Mouse (Mus musculus) layer of hippocampus, postnatal 14 days (tissue): Measurements from ENCODE around the gene Camkv. TPM values are rescaled to one million over a fixed set of nuclear protein-coding genes. Genes with fewer than 3 reads are reported as not detected.

Experiments
- DNase-seq, 2 experiments: peaks; one replicate each; pipeline ENCODE4 v3.0.0; 2021 to 2022; ENCODE audit warnings: low spot score in 2 of 2, mixed read lengths in 1 of 2
- total RNA-seq, 2 experiments: library from RNA; stranded (reverse); gene quantifications; 2 replicates each; pipeline ENCODE4 v1.2.3; 2021

Camkv gene
- total RNA-seq, 2 experiments from 2014 or later, result 497 to 516 TPM

- DNase-seq, result peak; percentile 78
These were observed 50.0 kb downstream of the Camkv start, which contains the start of gene Inka1 for GRCm38 (mm10) chr9:107985131-107986119. Inka1 (minus strand) TSS chr9:107985879.

GRCm38 (mm10) chr9:107986376-107986775 lies 50.9 kb downstream of the Camkv start:
- DNase-seq, result peak; percentile 73 to 79

DNA sequence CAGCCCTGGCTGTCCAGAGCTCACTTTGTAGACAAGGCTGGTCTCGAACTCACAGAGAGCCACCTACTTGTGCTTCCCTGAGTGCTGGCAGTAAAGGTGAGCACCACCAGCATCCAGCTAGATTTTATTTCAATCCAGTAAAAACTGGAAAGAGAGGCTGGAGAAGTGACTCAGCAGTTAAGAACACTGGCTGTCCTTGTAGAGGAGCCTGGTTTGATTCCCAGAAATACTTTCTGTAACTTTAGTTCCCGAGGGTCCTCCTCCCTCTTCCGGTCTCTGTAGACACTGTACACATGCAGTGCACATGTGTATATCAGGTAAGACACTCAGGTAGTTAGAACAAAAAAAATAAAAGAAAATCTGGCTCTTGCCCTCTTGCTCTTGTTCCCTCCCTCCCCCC lies 52.5 kb downstream of the Camkv start:
- DNase-seq, result no peak

DNA sequence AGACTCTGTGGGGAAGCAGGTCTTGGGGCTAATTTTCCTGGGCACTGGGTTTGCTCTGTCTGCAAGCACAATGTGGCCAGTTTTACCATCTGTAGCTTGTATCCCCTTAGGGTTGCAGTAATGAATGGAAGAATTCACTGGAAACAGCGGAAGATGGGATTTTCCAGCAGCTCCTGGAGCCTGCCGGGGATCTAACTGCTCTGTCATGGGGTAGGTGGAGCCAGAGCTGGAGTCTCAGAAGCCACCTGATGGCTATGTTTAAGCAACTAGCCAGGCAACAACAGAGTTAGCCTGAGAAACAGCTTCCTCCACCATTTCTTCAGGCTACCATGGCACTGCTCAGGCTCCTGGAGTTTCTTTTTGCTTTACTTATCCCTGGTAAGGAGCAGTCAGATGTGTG lies 56.7 kb downstream of the Camkv start, which contains the start of gene Cdhr4:
Cdhr4 (plus strand) TSS at position 301 of the 400 bp plus-strand sequence.
- no peak for DNase-seq

DNA sequence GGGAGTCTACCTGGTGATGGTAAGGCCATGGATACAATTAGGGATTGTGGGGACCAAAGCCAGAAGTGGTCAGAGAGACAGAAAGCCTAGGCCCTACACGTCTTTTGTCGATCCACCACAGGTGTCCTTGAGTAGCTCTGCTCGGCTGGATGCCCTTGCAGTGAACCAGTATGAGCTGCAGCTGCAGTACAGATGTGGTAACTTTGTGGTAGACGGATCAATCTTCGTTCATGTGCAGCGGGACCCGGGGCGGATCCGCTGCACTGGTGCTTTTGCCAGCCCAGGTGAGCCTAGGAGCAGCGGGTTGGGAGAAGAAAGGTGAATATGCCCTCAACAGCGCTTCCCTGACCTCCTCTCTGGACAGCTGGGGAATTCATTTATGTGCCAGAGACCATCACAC lies 57.5 kb downstream of the Camkv start:
- DNase-seq, result no peak

DNA sequence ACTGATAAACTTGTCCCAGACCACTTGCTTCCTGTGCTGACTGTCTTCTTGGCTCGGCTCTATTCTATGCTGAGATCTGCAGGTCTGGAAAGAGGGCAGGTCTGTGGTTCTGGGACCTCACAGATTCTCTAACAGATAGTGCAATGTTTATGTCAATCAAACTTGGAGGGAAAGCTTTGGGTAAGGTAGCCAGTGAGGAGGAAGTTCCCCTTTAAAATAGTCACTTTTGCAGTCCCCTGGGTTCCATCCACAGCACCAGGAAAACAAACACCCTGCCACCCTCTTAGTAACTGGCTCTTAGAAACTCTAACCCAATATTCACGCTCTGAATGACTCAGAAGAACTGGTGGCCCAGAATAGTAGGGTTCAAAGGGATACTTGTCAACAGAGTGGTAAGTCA lies 59.0 kb downstream of the Camkv start:
- no peak for DNase-seq

DNA sequence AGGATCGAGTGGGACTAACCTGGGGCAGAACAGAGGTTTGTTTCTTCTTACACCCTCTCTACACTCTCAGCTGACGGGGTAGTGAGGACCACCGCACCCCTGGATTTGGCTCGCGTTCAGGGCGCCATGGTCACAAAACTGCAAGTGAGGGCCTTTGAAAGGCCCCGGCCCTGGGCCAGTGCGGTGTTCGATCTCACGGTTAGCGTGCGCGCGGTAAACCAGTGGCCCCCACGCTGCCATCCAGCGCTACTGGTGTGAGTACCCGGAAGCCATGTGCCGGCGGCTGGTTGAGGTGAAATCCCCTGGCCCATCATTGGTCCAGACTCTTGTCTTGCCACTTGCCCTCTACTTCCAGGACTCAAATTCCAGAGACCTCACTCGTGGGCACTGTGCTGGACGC lies 60.0 kb downstream of the Camkv start:
- DNase-seq, result no peak

GRCm38 (mm10) chr9:107996049-107996448 lies 60.6 kb downstream of the Camkv start, which contains the start of gene Gm20662:
Gm20662 (plus strand) TSS chr9:107996349.
- DNase-seq, result no peak

Other genes with a start within 250 kb of the Camkv start
- 1 to 10 TPM; 4.3 to 4.8 TPM for gene Sema3f, start 225.2 kb upstream of the Camkv start, total RNA-seq
- gene Rbm5, start 164.7 kb upstream of the Camkv start, total RNA-seq, result 100 to 1,000 TPM; 157 to 160 TPM
- gene Rbm6, start 62.4 kb upstream of the Camkv start, total RNA-seq, result 10 to 100 TPM; 57.7 to 60.2 TPM
- 10 to 100 TPM; 17.0 to 20.9 TPM for gene Mon1a, start 47.5 kb upstream of the Camkv start, total RNA-seq
- 1 to 10 TPM; 1.8 to 2.9 TPM for gene Mst1r, start 28.8 kb upstream of the Camkv start, total RNA-seq
- gene Actl11, start 7.2 kb upstream of the Camkv start, total RNA-seq, result not detected
- 10 to 100 TPM; 22.3 to 23.8 TPM for gene Traip, start 14.5 kb downstream of the Camkv start, total RNA-seq
- gene Uba7, start 39.8 kb downstream of the Camkv start, total RNA-seq, result 1 to 10 TPM; 2.7 to 3.2 TPM
- gene Gm20661, start 47.4 kb downstream of the Camkv start, total RNA-seq, result 1 to 10 TPM; 1.2 to 1.6 TPM
- gene Inka1, start 50.2 kb downstream of the Camkv start, total RNA-seq, result 10 to 100 TPM in 1 of 2 experiments, 1 to 10 TPM in 1; 9.2 to 11.5 TPM
- gene Cdhr4, start 56.8 kb downstream of the Camkv start, total RNA-seq, result 1 to 10 TPM; 4.0 TPM
- gene Gm20662, start 60.7 kb downstream of the Camkv start, total RNA-seq, result 1 to 10 TPM in 1 of 2 experiments, not detected in 1; 1.1 TPM
- gene Ip6k1, start 66.8 kb downstream of the Camkv start, total RNA-seq, result 100 to 1,000 TPM; 178 to 188 TPM
- gene Gmppb, start 113.6 kb downstream of the Camkv start, total RNA-seq, result 10 to 100 TPM; 14.7 to 17.5 TPM
- 1 to 10 TPM; 2.2 to 2.8 TPM for gene Amigo3, start 117.5 kb downstream of the Camkv start, total RNA-seq
- gene Mst1, start 144.8 kb downstream of the Camkv start, total RNA-seq, result not detected
- 10 to 100 TPM; 84.9 to 86.8 TPM for gene Rnf123, start 147.7 kb downstream of the Camkv start, total RNA-seq
- gene Apeh, start 158.9 kb downstream of the Camkv start, total RNA-seq, result 10 to 100 TPM; 39.4 to 42.8 TPM